Mouse (Mus musculus): ENCODE measurements around the gene Cx3cr1.

- peak; percentile 76; the same call in 1 of the 2 replicates for TF ChIP-seq POLR2A (IDR thresholded peaks at IDR 0.05; ENCODE audit: borderline replicate concordance, extremely low read depth, low read depth, low read length)
- TF ChIP-seq CTCF (IDR thresholded peaks at IDR 0.05; ENCODE audit: insufficient read depth, low read length) = peak; percentile 91
Observed at GRCm38 (mm10) chr9:120110211-120111018, 40.7 kb upstream of the Cx3cr1 start, which contains the start of gene Slc25a38.

All from lung, adult 2 months (tissue).